Mouse (Mus musculus) E14TG2a.4 (cell line): ENCODE results near the gene Cracr2a.

Experiments
- CTCF ChIP-seq: conservative IDR thresholded peaks from 2 replicates; pipeline ENCODE4 v1.5.1; 2014; ENCODE audit warnings: low read length
- POU5F1 ChIP-seq: IDR thresholded peaks from 2 replicates; pipeline ENCODE4 v1.6.1; 2014; ENCODE audit warnings: low read length, borderline replicate concordance

- TF ChIP-seq CTCF (no peak), POU5F1 (no peak)
Observed at GRCm38 (mm10) chr6:127657152-127657551, 96.0 kb downstream of the Cracr2a start.
